Mouse (Mus musculus): ENCODE results near the gene Trim37. TPM values are rescaled to one million over a fixed set of nuclear protein-coding genes. Genes with fewer than 3 reads are reported as not detected.
A peak's percentile ranks its signal among the peaks of the same experiment; 100 is the strongest.
"Not testable (repeated sequence)": the region's sequence is repeated elsewhere in the genome, so short reads cannot be mapped to it uniquely, and the experiment has no call there.

The Trim37 gene
- total RNA-seq, 4 experiments from 2014 or later: 4.5 to 9.5 (median 6.9) TPM

GRCm38 (mm10) chr11:87227056-87227455, 100.2 kb downstream of the Trim37 start:
- DNase-seq (ENCODE audit: low spot score): no peak

- no peak for DNase-seq (ENCODE audit: low spot score)
Measured at GRCm38 (mm10) chr11:87233377-87233776, 106.5 kb downstream of the Trim37 start.

- no peak for DNase-seq (ENCODE audit: low spot score)
Measured at GRCm38 (mm10) chr11:87234743-87235485, 108.0 kb downstream of the Trim37 start.

- DNase-seq (ENCODE audit: low spot score): no peak
Measured at GRCm38 (mm10) chr11:87235486-87235872, 108.6 kb downstream of the Trim37 start.

- DNase-seq (ENCODE audit: low spot score): no peak
Measured at GRCm38 (mm10) chr11:87238891-87239530, 112.1 kb downstream of the Trim37 start.

GRCm38 (mm10) chr11:87240141-87240832, 113.4 kb downstream of the Trim37 start:
- no peak for DNase-seq (ENCODE audit: low spot score)

- DNase-seq (ENCODE audit: low spot score): no peak
Measured at GRCm38 (mm10) chr11:87240833-87241215, 113.9 kb downstream of the Trim37 start.

- DNase-seq (ENCODE audit: low spot score): no peak
Measured at GRCm38 (mm10) chr11:87241256-87241655, 114.4 kb downstream of the Trim37 start.

- DNase-seq (ENCODE audit: low spot score): no peak
Measured at GRCm38 (mm10) chr11:87245171-87245840, 118.4 kb downstream of the Trim37 start.

- no peak for DNase-seq (ENCODE audit: low spot score)
Measured at GRCm38 (mm10) chr11:87246107-87246651, 119.3 kb downstream of the Trim37 start.

GRCm38 (mm10) chr11:87246724-87247493, 120.0 kb downstream of the Trim37 start:
- no peak for DNase-seq (ENCODE audit: low spot score)

- DNase-seq (ENCODE audit: low spot score): peak; percentile 16
Measured at GRCm38 (mm10) chr11:87247494-87247866, 120.6 kb downstream of the Trim37 start.

GRCm38 (mm10) chr11:87250132-87250531, 123.3 kb downstream of the Trim37 start:
- no peak for DNase-seq (ENCODE audit: low spot score)

GRCm38 (mm10) chr11:87253294-87253693, 126.4 kb downstream of the Trim37 start:
- DNase-seq (ENCODE audit: low spot score): no peak

GRCm38 (mm10) chr11:87254149-87254548, 127.3 kb downstream of the Trim37 start:
- DNase-seq (ENCODE audit: low spot score): no peak

GRCm38 (mm10) chr11:87257282-87257681, 130.4 kb downstream of the Trim37 start:
- DNase-seq (ENCODE audit: low spot score): no peak

- DNase-seq (ENCODE audit: low spot score): no peak
Measured at GRCm38 (mm10) chr11:87259792-87260191, 132.9 kb downstream of the Trim37 start.

GRCm38 (mm10) chr11:87261705-87262104, 134.8 kb downstream of the Trim37 start:
- DNase-seq (ENCODE audit: low spot score): not testable (repeated sequence)

- DNase-seq (ENCODE audit: low spot score): no peak
Measured at GRCm38 (mm10) chr11:87263946-87264345, 137.1 kb downstream of the Trim37 start.

- DNase-seq (ENCODE audit: low spot score): no peak
Measured at GRCm38 (mm10) chr11:87266246-87266645, 139.4 kb downstream of the Trim37 start.

- DNase-seq (ENCODE audit: low spot score): no peak
Measured at GRCm38 (mm10) chr11:87268803-87269202, 141.9 kb downstream of the Trim37 start.

Data from heart, adult 8-10 months (tissue).